Mouse (Mus musculus) heart, postnatal 0 days (tissue): ENCODE results near the gene Tent5b.

Experiments used
- CTCF ChIP-seq: IDR thresholded peaks from 2 replicates; pipeline ENCODE4 v1.5.1; 2016; ENCODE audit warnings: antibody characterized with exemption, control low read depth, low read depth
- EP300 ChIP-seq: IDR thresholded peaks from 2 replicates; pipeline ENCODE4 v1.6.1; 2016; ENCODE audit warnings: antibody characterized with exemption, low read depth

DNA sequence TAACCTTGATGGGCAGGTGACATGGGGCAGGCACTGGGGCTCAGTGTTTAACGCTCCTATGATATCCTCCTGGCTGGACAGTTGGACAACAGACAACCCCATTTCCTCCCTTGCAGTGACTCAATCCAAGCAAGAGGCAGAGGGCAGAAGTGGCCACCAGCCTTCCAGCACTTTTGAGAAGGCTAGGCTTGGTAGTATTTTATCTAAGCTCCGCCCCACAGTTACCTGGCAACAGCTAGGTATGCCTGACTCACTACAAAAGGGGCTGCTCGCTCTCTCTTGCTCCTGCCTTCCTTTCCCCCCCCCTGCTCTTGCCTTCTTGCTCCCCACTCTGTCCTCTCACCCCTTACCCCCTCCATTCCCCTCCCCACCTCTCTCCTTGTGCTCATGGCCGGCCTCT, 18.6 kb upstream of the Tent5b start:
- TF ChIP-seq CTCF, result no peak
- TF ChIP-seq EP300, result no peak
